Mouse (Mus musculus) erythroid progenitor cell, adult 5-6 weeks (primary cell): Measurements from ENCODE around the gene Usp3. TPM values are rescaled to one million over a fixed set of nuclear protein-coding genes. Genes with fewer than 3 reads are reported as not detected.

ENCODE experiments used
- ATAC-seq: replicated peaks from 2 replicates; pipeline ENCODE4 v1.8.0; 2016; ENCODE audit warnings: moderate number of reproducible peaks, mild to moderate bottlenecking, moderate TSS enrichment, inconsistent platforms; ENCODE audit not compliant: poor library complexity, low FRiP score, severe bottlenecking
- total RNA-seq, 2 experiments: library from RNA; stranded (forward) in 1 of 2; stranded (reverse) in 1 of 2; fragments of 150-400 nt in 1 of 2; fragments of 186-747, 209-891 nt in 1 of 2; gene quantifications; 2 replicates each; pipeline versions ENCODE4 v1.2.3 to v1.2.4; 2015 to 2017; ENCODE audit warnings: low replicate concordance in 2 of 2

The Usp3 gene
- total RNA-seq, 2 experiments from 2014 or later: 27.4 to 45.7 TPM

DNA sequence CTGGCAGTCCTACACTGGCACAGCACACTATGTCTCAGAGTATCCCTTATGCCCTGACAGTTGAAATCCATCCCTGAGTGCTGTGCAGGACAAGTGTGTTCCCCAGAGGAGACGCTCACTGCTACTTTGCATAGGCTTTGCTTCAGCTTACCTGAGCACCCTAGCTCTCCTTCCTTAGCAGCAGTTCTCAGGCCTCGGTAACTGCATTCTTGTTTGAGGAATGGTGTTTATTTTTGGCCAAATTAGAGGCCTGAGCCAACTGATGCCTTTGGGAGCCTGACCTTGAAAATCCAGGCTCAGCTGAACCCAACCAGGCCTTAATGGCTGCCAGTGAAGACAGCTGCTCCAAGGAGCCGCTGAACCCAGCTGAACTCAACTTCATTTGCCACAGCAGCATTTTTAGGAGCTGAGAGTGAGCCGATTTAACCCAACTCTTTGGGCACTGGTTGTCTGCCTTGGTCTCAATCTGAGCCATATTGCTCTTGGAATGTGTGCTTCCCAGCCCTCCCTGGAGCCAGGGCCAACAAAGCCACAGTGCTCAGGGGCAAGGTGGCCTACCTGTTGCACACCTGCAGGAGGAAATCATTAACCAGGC, 79.2 kb downstream of the Usp3 start:
- no peak for ATAC-seq

DNA sequence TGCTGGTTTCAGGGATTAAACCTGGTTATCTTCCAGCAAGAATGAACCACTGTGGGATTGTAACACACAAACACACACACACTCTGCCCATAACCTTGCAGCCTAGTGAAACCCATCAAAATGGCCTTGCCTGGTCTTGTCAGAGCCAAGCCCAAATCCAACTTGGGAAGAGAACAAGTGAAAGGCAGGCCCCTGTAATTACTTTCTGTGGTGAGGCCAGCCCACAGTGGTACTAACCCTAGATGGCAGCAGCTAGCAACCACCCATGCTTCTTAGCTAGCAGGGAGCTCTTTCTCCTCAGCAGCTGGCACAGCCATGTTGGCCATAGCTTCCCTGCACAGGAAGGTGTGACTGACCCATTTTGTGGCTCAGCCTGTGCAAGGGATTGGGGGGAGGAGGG, 79.8 kb downstream of the Usp3 start:
- ATAC-seq: no peak

DNA sequence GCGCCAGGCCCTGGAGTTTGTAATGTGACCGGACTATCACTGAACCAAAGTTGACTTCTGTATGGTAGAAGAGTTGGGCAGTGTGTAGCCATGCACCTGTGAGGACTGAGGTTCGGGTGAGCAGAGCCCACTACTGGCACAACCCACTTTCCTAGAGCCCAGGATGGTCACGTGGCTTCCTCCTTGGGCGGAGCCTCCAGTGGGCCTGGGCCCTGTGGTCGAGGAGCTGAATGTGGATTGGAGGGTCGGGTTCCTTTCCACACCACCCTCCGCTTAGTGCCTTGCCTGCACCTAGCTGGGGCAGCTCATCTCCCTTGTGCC, 80.6 kb downstream of the Usp3 start:
- ATAC-seq: peak; percentile 55

DNA sequence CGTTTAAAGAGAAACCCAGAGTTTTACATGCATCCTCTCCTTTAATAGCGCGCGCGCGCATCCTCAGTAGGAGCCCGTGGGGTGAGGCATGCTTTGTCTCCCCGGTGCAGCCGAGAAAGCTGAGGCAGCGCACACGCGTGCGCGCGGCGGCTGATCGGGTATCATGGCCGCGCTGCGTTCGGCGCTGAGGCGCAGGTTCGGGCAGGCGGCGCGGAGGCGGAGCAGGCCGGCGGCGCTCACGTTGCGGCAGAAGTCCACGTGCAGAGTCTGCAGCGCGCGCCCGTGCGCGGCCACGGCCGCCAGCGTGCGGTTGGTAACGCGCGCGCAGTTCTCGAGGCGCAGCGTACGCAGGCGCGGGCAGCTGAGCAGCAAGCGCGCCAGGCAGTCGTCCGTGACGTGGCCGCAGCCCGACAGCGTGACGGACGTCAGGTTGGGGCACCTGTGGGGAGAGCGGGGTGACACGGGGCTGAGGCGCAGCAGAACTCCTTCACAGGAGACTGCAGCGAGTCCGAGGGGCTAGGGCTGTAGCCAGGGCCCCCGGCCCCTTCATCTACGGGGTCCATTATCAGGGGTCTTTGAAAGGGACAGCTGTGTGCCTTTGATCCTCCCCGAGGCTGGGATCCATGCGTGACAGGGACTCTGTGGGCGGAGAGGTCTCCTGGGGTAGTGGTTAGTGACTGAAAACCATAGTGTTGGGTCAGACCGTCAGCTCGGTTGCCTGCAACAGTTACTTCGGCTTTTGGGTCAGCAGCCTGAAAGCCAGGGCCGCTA, 81.2 kb downstream of the Usp3 start:
- peak; percentile 77 for ATAC-seq

DNA sequence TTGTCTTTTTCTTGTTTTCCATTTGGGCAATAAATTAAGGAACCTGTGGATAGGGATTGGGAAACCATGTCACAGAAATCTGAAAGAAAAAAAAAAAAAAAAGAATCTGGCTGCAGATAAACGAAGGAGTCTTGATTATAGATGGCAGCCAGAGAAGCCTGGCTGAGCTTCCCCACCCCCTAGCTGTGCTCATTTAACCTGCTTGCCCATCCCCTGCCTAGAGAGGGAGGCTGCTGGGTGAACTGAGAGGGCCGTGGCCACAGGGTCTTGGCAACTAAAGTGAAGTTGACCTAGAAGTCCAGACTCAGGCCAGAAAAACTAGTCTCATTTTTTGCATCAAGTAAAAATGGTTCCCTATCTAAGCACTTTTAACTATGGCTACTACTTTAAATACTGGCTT, 82.0 kb downstream of the Usp3 start:
- ATAC-seq: no peak

DNA sequence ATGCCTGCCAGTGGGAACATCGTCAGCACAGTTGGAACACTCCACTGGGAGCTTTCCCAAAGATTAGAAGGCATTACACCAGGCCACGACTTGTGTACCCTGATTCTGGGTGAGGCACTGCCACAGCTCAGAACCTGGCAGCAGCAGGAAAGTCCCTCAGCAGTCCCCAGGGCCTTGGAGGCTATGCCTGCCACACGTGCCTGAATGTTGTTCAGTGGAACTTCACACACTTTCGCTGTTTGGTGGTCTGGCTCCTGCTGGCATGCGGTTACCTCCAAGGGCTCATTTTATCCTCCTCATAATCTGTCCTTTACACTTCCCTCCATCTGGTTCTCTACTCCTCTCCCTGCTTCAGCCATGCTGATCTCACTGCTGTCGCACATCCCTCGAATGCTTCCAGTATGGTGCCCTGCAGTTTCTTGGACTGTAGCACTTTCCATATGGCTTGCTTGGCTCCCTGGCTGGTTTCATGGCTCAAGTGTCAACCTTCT, 82.5 kb downstream of the Usp3 start:
- ATAC-seq: no peak

DNA sequence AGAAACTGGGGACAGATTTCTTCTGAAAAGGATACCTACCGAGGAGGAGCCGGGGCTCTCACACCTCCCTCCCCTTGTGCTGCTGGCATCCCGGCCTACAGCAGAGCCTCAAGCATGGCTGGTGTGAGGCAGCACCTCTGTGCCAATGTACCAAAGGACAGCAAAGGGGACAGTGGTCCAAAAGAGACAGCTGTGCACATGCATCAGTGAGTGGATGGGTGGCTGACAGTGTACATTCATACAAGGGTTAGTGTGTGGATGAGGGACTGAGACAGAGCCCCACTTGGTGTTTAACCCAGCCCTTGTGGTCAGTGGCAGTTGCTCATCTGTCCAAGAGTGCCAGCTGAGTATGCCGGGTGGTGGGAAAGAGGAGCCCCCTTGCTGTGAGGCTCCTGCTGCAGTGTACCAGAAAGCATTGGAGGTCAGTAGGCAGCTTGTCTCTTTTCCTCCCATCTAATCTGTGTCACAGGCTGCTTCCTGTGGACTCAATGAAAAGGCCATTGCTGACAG, 84.0 kb downstream of the Usp3 start:
- no peak for ATAC-seq

DNA sequence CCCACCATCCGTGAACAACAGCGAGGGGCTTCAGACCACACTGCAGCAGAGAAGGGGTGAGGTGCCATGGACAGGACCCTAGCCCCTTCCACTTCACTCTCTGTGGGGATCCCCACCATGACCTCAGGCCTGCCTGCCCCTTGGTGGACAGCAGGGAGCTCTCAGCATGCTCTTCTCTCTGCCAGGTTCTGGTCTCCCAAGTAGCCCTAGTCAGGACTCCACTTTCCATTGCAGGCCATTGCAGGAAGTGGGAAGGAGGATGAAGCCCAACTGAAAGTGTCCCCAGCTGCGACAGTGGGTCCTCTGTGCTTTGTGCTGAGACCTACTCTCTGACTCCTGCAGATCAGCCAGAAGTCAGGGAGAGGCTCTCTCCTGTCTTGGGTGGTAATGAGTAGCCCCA, 85.3 kb downstream of the Usp3 start:
- ATAC-seq: no peak

DNA sequence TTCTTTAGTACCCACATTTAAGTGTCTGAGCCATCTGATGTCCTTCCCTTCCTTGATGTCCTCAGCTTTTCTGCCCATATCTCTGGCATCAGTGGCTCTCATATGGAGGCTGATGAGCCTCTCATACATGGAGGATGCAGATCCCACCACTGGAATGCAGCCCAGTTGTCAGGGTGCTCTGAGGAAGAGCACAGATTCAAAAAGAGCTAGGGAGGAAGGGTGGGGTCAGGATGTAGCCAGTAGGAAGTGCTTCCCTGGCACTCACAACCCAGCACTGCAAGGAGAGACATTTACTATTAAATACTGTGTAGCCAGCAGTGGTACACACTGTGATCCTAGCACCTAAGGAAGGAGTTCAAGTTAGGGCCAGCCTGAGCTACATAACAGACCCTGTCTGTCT, 86.5 kb downstream of the Usp3 start:
- ATAC-seq: no peak

DNA sequence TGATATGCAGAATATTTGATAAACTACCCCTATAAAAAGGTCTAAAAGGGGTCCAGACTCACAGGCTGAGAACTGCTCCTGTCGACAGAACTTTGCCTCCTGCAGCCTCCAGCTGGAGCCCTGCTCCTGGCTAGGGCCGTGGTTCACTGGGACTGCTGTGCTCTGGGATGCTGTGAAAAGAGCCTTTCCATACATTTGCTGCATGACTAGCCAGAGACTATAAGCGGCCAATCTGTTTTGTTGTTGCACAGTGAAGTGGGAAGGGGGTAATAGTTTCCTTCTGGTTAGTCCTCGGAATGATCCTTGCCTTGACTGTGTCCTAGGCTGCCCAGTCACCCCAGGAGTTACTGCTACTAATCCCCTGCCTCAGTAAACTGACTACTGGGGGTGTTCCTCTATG, 86.9 kb downstream of the Usp3 start:
- no peak for ATAC-seq

DNA sequence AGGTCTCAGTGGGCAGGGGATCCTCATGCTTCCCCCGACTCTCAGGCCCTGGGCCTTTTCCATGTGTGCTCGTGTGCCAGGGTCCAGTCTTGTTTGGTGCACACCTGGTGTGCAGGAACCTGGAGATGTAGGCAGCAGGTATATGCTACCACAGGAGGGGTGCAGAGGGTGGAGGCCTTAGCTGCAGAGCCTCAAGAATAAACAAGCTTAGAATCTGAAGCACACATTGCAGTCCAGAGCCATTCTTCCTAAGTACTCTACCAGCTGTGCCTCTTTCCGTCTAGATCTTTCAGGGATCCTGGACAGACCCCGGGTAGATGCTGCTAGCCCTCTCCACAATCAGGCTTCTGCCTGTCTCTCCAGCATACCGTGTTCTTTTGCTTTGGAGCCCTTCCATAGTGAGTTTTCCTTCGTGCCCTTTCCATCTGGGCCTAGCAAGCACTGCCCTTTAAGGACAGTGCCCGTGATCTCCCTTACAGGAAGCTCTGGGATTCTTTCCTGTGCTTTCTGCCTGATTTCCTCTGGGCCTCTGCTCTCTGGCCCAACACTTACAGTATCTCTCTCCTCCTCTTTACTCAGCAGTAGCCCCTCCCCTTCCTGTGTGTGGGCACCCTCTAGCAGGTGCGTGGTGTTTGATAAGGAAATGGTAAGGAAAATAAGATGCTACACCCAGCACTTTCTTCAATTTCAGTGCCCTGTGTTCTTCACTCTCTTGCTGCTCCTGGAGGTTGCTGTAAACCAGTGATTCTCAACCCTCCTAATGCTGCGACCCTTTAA, 87.6 kb downstream of the Usp3 start:
- peak; percentile 89 for ATAC-seq

DNA sequence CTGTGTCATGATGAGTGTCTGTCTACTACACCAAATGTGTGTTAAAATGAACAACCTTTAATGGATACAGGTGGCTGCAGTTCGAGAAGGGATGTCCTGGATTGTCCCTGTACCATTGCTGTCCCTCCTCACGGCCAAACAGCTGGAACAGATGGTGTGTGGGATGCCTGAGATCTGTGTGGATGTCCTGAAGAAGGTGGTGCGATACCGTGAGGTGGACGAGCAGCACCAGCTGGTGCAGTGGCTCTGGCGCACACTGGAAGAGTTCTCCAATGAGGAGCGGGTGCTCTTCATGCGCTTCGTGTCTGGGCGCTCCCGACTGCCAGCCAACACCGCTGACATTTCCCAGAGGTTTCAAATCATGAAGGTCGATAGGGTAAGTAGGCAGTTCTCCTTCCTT, 88.4 kb downstream of the Usp3 start:
- no peak for ATAC-seq

DNA sequence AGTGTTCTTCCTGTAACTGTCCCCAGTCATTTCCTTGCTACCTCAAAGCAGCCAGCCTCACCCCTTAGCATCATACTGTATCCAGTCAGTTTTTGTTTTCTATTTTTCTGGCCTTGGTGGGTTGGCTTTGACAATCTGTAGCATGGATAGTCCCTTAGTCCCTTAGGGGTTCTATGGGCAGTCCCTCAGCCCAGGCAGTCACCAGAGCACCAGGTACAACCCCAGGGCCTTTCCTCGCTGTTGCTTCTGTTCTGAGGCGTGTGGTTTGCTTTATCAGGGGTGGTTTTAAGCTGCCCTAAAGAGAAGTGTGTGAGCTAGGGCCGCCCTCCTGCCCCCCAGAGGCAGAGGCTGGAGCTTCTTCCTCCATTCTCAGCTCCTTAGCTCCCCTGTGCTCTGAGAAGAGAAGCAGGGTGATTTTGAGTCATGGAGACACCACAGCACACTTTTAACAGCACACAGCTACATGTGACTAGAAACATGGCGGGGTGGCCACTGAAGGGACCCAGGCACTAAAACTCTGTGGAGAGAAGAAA, 89.0 kb downstream of the Usp3 start:
- peak; percentile 70 for ATAC-seq

DNA sequence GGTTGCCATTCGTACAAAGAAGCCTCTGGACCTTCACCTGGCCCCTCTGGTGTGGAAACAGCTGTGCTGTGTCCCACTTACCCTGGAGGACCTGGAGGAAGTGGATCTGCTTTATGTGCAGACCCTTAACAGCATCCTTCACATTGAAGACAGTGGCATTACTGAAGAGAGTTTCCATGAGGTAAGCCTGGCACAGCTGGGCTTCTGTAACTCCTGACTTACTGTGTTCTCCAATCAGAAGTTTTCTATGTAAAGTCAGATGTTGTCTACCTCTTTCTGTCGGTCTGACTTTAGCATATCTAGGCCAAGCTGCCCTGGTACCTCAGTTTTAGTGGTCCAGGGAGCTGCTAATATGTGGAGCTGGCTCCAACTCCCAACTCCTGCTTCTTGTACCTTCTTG, 91.7 kb downstream of the Usp3 start:
- ATAC-seq: no peak

DNA sequence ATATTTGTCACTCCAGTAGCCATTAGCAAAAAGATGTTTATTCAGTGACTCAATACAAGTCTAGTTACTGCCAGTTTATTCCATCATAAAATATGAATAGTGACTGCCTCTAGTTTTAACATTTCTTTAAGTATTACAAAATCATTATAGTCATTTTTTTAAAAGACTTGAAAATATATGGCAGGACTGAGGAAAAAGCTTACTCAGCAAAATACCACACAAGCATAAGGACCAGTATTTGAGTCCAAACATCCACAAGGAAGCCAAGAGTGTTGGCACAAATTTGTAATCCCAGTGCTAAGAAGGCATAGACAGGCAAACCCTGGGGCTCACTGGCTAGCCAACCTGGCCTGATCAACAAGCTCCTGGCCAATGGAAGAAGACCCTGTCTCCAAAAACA, 99.0 kb downstream of the Usp3 start:
- ATAC-seq: no peak

DNA sequence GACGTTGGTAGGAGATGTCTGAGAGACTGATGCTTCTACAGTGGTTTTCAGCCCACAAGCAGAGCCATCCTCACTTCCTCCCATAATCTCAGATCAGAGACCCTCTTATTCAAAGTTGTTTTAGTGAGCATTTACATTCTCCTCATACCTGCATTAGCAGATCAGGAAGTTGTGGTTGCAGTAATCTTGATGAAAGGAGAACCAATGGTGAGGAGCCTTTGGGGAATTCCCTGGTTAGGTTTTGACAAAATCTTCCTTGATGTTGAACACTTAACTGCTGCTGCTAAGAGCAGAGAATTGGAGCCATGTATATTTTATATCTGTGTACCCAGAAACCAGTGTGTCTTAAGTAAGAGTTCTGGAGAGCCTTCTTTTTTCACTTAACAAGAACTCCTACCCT, 100.6 kb downstream of the Usp3 start:
- ATAC-seq: no peak

DNA sequence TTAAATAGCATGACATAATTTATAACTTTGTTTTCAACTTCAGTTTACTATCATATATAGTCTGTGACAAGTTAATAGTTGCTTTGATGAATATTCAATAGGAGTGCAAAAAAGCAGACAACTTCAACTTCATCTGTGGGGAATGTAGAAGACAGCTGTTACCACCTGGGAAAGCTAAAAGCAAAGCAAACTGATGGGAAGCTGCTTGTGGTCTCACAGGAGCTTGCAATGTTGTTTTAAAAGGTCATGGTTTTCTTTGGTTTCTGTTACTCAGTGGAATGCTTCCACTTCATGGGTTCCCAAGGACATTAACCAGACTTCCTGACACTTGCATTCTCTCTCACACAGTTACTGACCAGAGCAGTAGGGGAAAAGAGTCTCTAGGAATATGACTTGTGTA, 104.2 kb downstream of the Usp3 start:
- no peak for ATAC-seq

DNA sequence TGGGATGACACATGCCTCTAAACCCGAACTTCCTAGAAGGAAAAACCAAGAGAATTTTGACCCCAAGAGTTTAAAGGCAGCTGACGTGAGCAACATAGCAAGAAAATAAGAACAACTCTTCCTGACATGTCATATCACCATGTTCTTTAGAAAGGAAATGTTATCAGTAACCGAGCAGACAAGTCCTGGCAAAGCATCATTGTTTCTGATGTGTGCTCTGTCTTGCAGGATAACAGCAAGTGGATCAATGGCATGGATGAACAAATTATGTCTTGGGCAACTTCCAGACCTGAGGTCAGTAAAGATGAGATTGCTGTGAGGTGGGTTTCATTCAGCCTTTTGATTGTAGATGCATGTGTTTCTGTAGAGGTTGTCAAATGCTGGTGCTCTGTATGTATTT, 109.5 kb downstream of the Usp3 start:
- no peak for ATAC-seq

DNA sequence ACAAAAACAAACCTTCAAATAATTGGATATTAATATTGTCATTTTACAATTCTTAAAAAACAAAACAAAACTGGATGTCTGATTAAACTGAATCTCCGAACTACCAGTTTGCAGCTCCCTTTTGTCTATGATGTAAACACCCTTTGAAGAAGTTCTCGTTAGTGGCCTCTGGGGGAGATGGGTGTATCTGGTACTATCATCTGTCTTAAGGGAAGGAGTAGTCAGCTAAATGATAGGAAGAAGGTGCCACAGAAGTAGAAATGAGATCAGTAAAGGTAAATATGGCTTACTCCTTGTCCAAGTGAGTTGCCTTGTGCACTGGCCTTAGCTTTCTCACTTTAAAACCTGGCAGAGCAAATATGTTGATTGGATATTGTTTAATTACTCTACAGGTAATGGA, 115.2 kb downstream of the Usp3 start:
- ATAC-seq: no peak

DNA sequence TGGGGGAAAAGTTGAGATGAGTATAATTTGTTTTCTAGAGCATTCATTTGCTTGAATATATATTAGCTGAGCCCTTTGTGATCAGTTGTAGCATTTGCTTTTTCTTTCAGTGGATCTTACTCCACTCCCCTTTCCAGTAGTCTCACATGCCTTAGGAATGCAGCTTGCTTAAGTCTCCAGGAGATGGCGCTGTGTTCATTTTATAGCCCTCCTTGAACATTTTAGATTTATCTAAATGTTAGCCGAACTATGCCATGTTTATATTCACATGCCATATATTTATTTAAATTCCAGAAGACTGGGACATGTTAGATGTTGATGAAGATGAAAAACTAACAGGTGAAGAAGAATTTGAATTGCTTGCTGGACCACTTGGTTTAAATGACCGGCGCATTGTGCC, 127.9 kb downstream of the Usp3 start:
- ATAC-seq: peak; percentile 67
